Mouse (Mus musculus) cerebellum, adult 2 months (tissue): ENCODE measurements around the gene Cap2.

Source experiments
- CTCF ChIP-seq: fragments of 200-500 bp; IDR thresholded peaks from 2 replicates; pipeline ENCODE4 v1.5.1; 2011; ENCODE audit warnings: low read depth, mild to moderate bottlenecking, control low read depth, low read length, moderate library complexity, borderline replicate concordance; ENCODE audit not compliant: insufficient read depth
- POLR2A ChIP-seq: fragments of 200-500 bp; IDR thresholded peaks from 2 replicates; pipeline ENCODE4 v1.6.1; 2011; ENCODE audit warnings: low read length, control low read depth, borderline replicate concordance; ENCODE audit not compliant: insufficient read depth

- TF ChIP-seq POLR2A (no peak), CTCF (no peak)
These were observed 112.1 kb downstream of the Cap2 start for GRCm38 (mm10) chr13:46613694-46614272.
